Mouse (Mus musculus): ENCODE data around the gene Rprd2. TPM values are rescaled to one million over a fixed set of nuclear protein-coding genes. Genes with fewer than 3 reads are reported as not detected.

Gene Rprd2
- polyA plus RNA-seq (2014; fragmentation: Nextera tagmentation; extraction: Ambion mirVana), result 24.8 and 24.9 TPM in 2 replicates

DNA sequence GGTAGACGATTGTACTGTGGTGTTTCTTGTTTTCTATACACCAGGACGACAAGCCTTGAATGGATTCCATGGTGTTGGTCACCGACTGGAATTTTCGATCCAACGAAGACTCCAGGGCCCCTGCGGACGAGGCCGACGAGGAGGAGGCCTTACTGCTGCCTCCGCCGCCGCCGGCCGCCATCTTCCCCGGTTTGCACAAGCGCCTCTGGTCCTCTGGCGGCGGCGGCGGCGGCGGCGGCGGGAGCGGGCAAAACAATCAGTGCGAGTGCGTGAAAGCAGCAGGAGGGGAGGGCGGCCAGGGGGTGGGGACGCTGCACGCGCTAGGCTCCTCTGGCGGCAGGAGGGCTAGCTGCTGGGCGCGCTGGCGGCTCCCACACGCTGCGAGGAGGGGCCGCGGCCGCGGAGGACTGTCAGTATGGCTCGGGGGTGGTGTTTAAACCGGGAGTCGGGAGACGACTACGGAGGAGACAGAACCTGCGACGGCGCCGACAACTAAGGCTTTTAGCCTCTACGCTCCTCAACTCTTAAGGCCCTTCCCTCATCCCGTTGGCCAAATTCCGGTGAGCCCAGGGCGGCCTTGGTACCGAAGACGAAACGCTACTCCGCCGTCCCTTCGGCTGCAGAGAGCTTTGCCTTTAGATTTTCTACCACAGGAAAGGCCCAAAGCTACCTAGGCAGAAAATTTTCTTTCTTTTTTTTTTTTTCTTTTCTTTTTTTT, at the start of gene Rprd2:
Gene Rprd2, minus strand, starts transcription at position 293 of the 718 bp plus-strand sequence.
- peak; percentile 44 for ATAC-seq (ENCODE audit: insufficient number of reproducible peaks, insufficient read depth, low FRiP score, low read depth)
- Histone ChIP-seq H3K9ac (replicated peaks; ENCODE audit: low read depth, low read length) (peak within 1 kb of the TSS; percentile 93), H3K4me2 (replicated peaks; ENCODE audit: low read depth, low read length) (peak within 1 kb of the TSS; percentile 57), H3K27ac (ENCODE audit: low read length) (peak within 1 kb of the TSS; percentile 100), H3K4me1 (ENCODE audit: control insufficient read depth, insufficient read depth, low read length) (peaks cover 6% of the 10 kb centered on the region; the same call in 1 of the 2 replicates), H3K9me3 (ENCODE audit: control insufficient read depth, low read depth, low read length) (no peaks in the 10 kb centered on the region), H3K27me3 (ENCODE audit: control insufficient read depth, insufficient read depth, low read length) (no peaks in the 10 kb centered on the region), H3K36me3 (ENCODE audit: control insufficient read depth, insufficient read depth, low read length) (no peaks in the 10 kb centered on the region), H3K4me3 (ENCODE audit: low read depth, low read length) (peak within 1 kb of the TSS; percentile 67)
- under 1% methylated on average over 60 of the region's 60 CpGs for WGBS

DNA sequence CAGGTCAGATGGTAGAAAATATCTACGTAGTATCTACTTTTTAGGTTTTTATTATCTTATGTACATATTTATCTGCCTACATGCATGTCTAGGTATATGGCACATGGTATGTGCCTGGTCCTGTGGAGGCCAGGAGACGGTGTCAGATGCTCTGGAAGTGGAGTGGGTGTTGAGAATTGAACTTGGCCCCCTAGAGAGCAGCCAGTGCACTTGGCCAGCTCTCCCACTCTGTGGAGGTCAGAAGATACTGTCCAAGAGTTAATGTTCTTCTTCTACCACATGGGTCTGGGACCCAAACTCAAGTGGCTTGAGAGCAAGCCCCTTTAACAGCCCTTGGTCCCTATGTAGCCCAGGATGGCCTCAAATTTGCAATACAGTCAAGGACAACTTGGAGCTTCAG, 48.7 kb upstream of the Rprd2 start:
- H3K4me3 ChIP-seq (ENCODE audit: low read depth, low read length), result no peak overlapping the region
- no peak for ATAC-seq (ENCODE audit: insufficient number of reproducible peaks, insufficient read depth, low FRiP score, low read depth)
- WGBS, result 92% methylated on average over 2 of the region's 2 CpGs

DNA sequence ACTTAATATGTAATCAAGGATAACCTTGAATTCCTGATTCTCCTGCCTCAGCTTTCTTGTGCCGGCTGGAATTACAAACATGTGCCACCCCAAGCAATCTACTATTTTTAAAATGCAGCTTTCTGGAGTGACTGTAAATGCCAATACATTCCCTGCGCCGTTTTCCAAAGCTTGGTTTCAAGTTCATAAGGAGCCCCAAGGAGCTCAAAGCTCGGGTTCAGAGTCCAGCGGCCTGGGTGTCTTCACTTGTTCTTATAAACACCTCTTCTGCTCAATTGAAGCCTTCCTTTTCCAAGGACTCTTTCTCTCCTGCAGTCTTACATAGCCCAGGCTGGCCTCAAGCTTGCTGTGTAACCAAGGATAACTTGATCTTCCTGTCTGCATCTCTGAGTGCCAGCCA, 47.4 kb upstream of the Rprd2 start:
- Histone ChIP-seq H3K4me2 (replicated peaks; ENCODE audit: low read depth, low read length) (no peak overlapping the region), H3K4me1 (ENCODE audit: control insufficient read depth, insufficient read depth, low read length) (peaks cover 6% of the 10 kb centered on the region; the same call in 1 of the 2 replicates), H3K36me3 (ENCODE audit: control insufficient read depth, insufficient read depth, low read length) (peaks cover 33% of the 10 kb centered on the region), H3K27me3 (ENCODE audit: control insufficient read depth, insufficient read depth, low read length) (no peaks in the 10 kb centered on the region), H3K9me3 (ENCODE audit: control insufficient read depth, low read depth, low read length) (no peaks in the 10 kb centered on the region), H3K9ac (replicated peaks; ENCODE audit: low read depth, low read length) (no peak overlapping the region), H3K4me3 (ENCODE audit: low read depth, low read length) (no peak overlapping the region), H3K27ac (ENCODE audit: low read length) (no peak overlapping the region)
- WGBS, result 88% methylated on average over 5 of the region's 5 CpGs
- ATAC-seq (ENCODE audit: insufficient number of reproducible peaks, insufficient read depth, low FRiP score, low read depth), result no peak

More for the DNA sequence above, 48.7 kb upstream of the Rprd2 start:
- Histone ChIP-seq H3K9me3 (ENCODE audit: control insufficient read depth, low read depth, low read length) (no peaks in the 10 kb centered on the region), H3K4me2 (replicated peaks; ENCODE audit: low read depth, low read length) (no peak overlapping the region), H3K9ac (replicated peaks; ENCODE audit: low read depth, low read length) (no peak overlapping the region), H3K27ac (ENCODE audit: low read length) (no peak overlapping the region), H3K36me3 (ENCODE audit: control insufficient read depth, insufficient read depth, low read length) (peaks cover 33% of the 10 kb centered on the region), H3K27me3 (ENCODE audit: control insufficient read depth, insufficient read depth, low read length) (no peaks in the 10 kb centered on the region), H3K4me1 (ENCODE audit: control insufficient read depth, insufficient read depth, low read length) (peaks cover 11% of the 10 kb centered on the region)

DNA sequence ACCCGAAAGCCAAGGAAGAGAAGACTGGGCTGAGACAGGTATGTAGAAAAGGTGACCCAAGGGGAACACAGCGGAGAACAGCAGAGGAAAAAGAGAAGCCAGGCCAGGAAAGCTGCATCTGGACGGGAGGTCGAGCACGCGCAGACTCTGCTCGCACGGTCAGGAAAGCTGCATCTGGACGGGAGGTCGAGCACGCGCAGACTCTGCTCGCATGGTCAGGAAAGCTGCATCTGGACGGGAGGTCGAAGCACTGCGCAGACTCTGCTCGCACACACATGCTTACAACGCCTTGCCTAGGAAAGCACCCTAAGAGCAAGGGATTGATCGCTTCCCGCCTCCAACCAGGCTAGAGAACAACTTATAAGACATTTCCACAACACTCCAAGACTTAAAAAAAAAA, 46.9 kb upstream of the Rprd2 start:
- H3K4me1 ChIP-seq (ENCODE audit: control insufficient read depth, insufficient read depth, low read length), result peaks cover 4% of the 10 kb centered on the region; the same call in 1 of the 2 replicates
- no peaks in the 10 kb centered on the region for H3K27me3 ChIP-seq (ENCODE audit: control insufficient read depth, insufficient read depth, low read length)
- H3K9ac ChIP-seq (replicated peaks; ENCODE audit: low read depth, low read length), result no peak overlapping the region
- no peaks in the 10 kb centered on the region for H3K9me3 ChIP-seq (ENCODE audit: control insufficient read depth, low read depth, low read length)
- ATAC-seq (ENCODE audit: insufficient number of reproducible peaks, insufficient read depth, low FRiP score, low read depth), result no peak
- 91% methylated on average over 20 of the region's 20 CpGs for WGBS
- H3K27ac ChIP-seq (ENCODE audit: low read length), result no peak overlapping the region
- H3K36me3 ChIP-seq (ENCODE audit: control insufficient read depth, insufficient read depth, low read length), result peaks cover 33% of the 10 kb centered on the region
- H3K4me2 ChIP-seq (replicated peaks; ENCODE audit: low read depth, low read length), result no peak overlapping the region
- no peak overlapping the region for H3K4me3 ChIP-seq (ENCODE audit: low read depth, low read length)

DNA sequence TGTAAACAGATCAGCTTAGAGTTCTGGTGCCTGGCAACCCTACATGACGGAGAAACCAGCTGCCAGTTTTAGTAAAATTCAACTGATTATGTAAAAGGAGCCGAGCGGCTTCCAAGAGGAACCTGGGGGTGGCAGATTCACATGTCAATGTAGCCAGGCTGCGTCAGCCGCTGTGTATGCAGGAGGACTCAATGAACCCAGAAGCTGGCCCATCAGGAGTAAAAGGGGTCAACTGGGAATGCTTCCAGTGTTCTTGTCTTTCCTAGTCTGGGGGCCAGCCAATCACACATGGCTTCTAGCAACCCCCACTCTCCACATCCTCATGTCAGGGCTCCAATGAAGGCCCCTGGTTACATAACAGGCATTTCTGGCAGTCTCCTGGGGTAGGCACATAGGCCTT, 46.4 kb upstream of the Rprd2 start:
- H3K4me3 ChIP-seq (ENCODE audit: low read depth, low read length), result no peak overlapping the region
- H3K4me2 ChIP-seq (replicated peaks; ENCODE audit: low read depth, low read length), result no peak overlapping the region
- no peaks in the 10 kb centered on the region for H3K27me3 ChIP-seq (ENCODE audit: control insufficient read depth, insufficient read depth, low read length)
- no peak overlapping the region for H3K27ac ChIP-seq (ENCODE audit: low read length)
- H3K36me3 ChIP-seq (ENCODE audit: control insufficient read depth, insufficient read depth, low read length), result peaks cover 33% of the 10 kb centered on the region
- ATAC-seq (ENCODE audit: insufficient number of reproducible peaks, insufficient read depth, low FRiP score, low read depth), result no peak
- H3K4me1 ChIP-seq (ENCODE audit: control insufficient read depth, insufficient read depth, low read length), result no peaks in the 10 kb centered on the region
- no peaks in the 10 kb centered on the region for H3K9me3 ChIP-seq (ENCODE audit: control insufficient read depth, low read depth, low read length)
- no peak overlapping the region for H3K9ac ChIP-seq (replicated peaks; ENCODE audit: low read depth, low read length)
- WGBS, result 75% methylated on average over 5 of the region's 5 CpGs

DNA sequence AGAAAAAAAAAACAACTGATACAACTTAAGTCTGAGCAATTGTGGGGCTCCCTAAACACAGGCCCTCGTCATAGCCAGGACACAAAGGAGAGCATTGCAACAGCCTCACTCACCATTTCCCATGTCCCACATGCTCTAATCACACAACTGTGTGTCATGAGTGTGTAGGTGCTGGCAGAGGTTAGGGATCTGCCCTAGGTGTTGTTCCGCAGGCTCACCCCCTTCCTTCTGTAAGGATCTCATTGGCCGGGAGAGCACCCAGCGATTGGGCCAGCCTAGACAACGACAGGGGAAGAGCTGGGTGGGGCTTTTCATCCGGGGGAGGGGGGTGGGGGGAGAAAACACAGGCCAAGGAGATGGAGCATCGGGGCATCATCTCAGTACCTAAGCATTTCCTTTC, 44.9 kb upstream of the Rprd2 start:
- Histone ChIP-seq H3K4me1 (ENCODE audit: control insufficient read depth, insufficient read depth, low read length) (no peaks in the 10 kb centered on the region), H3K4me2 (replicated peaks; ENCODE audit: low read depth, low read length) (no peak overlapping the region), H3K9ac (replicated peaks; ENCODE audit: low read depth, low read length) (no peak overlapping the region), H3K36me3 (ENCODE audit: control insufficient read depth, insufficient read depth, low read length) (peaks cover 27% of the 10 kb centered on the region), H3K4me3 (ENCODE audit: low read depth, low read length) (no peak overlapping the region), H3K9me3 (ENCODE audit: control insufficient read depth, low read depth, low read length) (no peaks in the 10 kb centered on the region), H3K27me3 (ENCODE audit: control insufficient read depth, insufficient read depth, low read length) (no peaks in the 10 kb centered on the region), H3K27ac (ENCODE audit: low read length) (no peak overlapping the region)
- WGBS, result 71% methylated on average over 7 of the region's 7 CpGs
- no peak for ATAC-seq (ENCODE audit: insufficient number of reproducible peaks, insufficient read depth, low FRiP score, low read depth)

DNA sequence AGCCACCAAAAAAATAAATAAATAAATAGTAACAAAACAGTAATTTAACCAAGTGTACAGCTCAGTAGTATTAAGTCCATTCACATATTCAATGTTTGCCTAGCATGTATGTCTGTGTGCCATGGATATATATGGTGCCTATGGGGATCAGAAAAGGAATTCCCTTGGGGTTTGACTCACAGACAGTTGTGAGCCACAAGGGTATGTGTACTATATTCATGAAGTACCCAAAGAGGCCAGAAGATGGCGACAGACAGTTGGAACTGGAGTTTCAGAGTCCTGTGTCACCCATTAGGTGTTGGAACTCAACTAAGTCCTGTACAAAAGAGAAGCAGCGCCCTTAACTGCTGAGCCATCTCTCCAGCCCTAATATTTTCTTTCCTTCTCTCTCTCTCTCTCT, 43.1 kb upstream of the Rprd2 start:
- H3K27ac ChIP-seq (ENCODE audit: low read length), result no peak overlapping the region
- no peak overlapping the region for H3K4me3 ChIP-seq (ENCODE audit: low read depth, low read length)
- no peaks in the 10 kb centered on the region for H3K27me3 ChIP-seq (ENCODE audit: control insufficient read depth, insufficient read depth, low read length)
- no peaks in the 10 kb centered on the region for H3K4me1 ChIP-seq (ENCODE audit: control insufficient read depth, insufficient read depth, low read length)
- peaks cover 17% of the 10 kb centered on the region for H3K36me3 ChIP-seq (ENCODE audit: control insufficient read depth, insufficient read depth, low read length)
- no peak overlapping the region for H3K4me2 ChIP-seq (replicated peaks; ENCODE audit: low read depth, low read length)
- H3K9me3 ChIP-seq (ENCODE audit: control insufficient read depth, low read depth, low read length), result no peaks in the 10 kb centered on the region
- WGBS, result 40% methylated on average over 2 of the region's 2 CpGs
- H3K9ac ChIP-seq (replicated peaks; ENCODE audit: low read depth, low read length), result no peak overlapping the region
- ATAC-seq (ENCODE audit: insufficient number of reproducible peaks, insufficient read depth, low FRiP score, low read depth), result peak; percentile 67; the same call in 1 of the 2 replicates

DNA sequence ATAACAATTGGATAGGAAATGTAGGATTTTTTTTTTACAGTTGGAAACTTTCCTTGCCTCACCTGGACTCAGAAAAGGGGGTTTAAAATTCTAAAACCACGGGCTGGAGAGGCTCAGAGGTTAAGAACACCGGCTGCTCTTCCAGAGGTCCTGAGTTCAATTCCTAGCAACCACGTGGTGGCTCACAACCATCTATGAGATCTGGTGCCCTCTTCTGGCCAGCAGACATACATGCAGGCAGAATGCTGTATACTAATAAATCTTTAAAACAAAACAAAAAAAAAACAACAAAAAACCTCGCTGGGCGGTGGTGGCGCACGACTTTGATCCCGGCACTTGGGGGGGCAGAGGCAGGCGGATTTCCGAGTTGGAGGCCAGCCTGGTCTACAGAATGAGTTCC, 42.6 kb upstream of the Rprd2 start:
- Histone ChIP-seq H3K27ac (ENCODE audit: low read length) (no peak overlapping the region), H3K9me3 (ENCODE audit: control insufficient read depth, low read depth, low read length) (no peaks in the 10 kb centered on the region), H3K4me3 (ENCODE audit: low read depth, low read length) (no peak overlapping the region), H3K4me1 (ENCODE audit: control insufficient read depth, insufficient read depth, low read length) (no peaks in the 10 kb centered on the region), H3K9ac (replicated peaks; ENCODE audit: low read depth, low read length) (no peak overlapping the region), H3K36me3 (ENCODE audit: control insufficient read depth, insufficient read depth, low read length) (peaks cover 17% of the 10 kb centered on the region), H3K4me2 (replicated peaks; ENCODE audit: low read depth, low read length) (no peak overlapping the region), H3K27me3 (ENCODE audit: control insufficient read depth, insufficient read depth, low read length) (no peaks in the 10 kb centered on the region)
- ATAC-seq (ENCODE audit: insufficient number of reproducible peaks, insufficient read depth, low FRiP score, low read depth), result no peak
- WGBS, result 73% methylated on average over 10 of the region's 10 CpGs

DNA sequence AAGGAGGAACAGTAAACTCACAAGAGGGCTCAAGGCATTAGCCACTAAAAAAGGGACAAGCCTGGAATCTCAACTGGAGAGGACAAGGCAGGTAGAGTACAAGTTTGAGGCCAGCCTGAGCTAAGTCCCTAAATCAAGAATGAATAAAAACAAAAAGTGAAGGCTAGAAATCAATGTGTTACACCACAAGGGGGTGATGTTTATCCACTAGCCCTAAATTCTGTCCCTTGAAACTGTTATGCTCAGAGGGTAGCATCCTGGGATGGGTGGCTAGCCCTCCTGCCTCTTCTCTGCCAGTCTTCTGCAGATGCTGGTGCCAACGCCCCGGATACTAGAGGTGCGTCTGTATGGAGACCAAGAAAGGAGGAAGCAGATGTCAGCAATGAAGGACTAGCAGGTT, 41.7 kb upstream of the Rprd2 start:
- H3K4me1 ChIP-seq (ENCODE audit: control insufficient read depth, insufficient read depth, low read length), result no peaks in the 10 kb centered on the region
- H3K4me2 ChIP-seq (replicated peaks; ENCODE audit: low read depth, low read length), result no peak overlapping the region
- no peak overlapping the region for H3K4me3 ChIP-seq (ENCODE audit: low read depth, low read length)
- H3K27me3 ChIP-seq (ENCODE audit: control insufficient read depth, insufficient read depth, low read length), result no peaks in the 10 kb centered on the region
- H3K9me3 ChIP-seq (ENCODE audit: control insufficient read depth, low read depth, low read length), result no peaks in the 10 kb centered on the region
- H3K9ac ChIP-seq (replicated peaks; ENCODE audit: low read depth, low read length), result no peak overlapping the region
- peaks cover 16% of the 10 kb centered on the region for H3K36me3 ChIP-seq (ENCODE audit: control insufficient read depth, insufficient read depth, low read length)
- no peak overlapping the region for H3K27ac ChIP-seq (ENCODE audit: low read length)
- no peak for ATAC-seq (ENCODE audit: insufficient number of reproducible peaks, insufficient read depth, low FRiP score, low read depth)
- WGBS, result 82% methylated on average over 3 of the region's 3 CpGs
